Mouse (Mus musculus) neural tube, postnatal 0 days (tissue): ENCODE measurements around the gene Ugdh. TPM values are rescaled to one million over a fixed set of nuclear protein-coding genes. Genes with fewer than 3 reads are reported as not detected.

Source experiments
- polyA plus RNA-seq: library from polyadenylated mRNA; unstranded; fragments of >200 nt; fragmentation: Nextera tagmentation; extraction: Ambion mirVana; gene quantifications from 2 replicates; pipeline ENCODE4 v1.2.1, GENCODE M21; 2015

The Ugdh gene
- polyA plus RNA-seq, result 33.5 and 36.6 TPM in 2 replicates

DNA sequence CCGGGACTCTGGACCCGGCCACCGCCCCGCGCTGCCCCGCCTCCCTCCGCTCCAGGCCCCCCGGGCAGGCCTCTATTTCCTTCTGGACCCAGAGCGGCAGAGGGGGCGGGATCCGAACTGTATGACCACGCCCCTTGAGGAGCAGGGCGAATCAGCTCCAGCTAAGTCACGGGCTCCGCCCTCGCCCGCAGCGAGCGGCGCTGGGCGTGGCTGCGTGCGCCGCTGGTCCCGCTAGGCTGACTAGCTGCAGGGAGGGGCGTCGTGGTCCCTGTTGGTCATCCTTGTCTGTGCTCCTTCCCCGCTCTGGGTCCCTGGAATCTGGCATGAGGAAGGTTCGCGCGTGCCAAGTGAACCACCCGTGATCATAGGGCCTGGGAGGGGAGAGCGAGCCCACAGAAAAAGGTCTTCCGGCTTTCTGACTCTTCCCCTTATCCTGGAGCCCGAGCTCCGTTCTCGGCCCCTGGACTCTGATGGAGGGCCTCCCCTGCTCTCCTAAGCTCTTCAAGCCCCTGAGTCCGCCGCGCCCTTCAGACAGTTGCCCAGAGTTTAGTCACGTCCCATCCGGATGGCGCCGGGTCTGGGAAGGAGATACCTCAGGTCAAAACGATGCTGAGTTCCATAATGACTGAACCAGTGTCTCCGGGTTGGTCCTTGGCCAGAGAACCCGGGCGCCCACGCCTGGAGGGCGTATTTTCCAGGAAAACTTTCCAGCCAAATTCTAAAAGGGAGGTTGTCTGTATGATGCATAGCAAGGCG is at the start of gene Ugdh:
Ugdh (minus strand) TSS at position 144 of the 756 bp plus-strand sequence.

GRCm38 (mm10) chr5:65390648-65391644 is 44.8 kb downstream of the Ugdh start, which contains the start of the genes Rpl9 and Lias:
Gene Rpl9 (minus strand): TSS chr5:65391444.
Gene Lias (plus strand): TSS chr5:65391497.

Other genes starting within 250 kb of the Ugdh start
- 7.6 and 8.2 TPM in 2 replicates for gene Wdr19, start 236.3 kb downstream of the Ugdh start, polyA plus RNA-seq
- 23.6 and 31.0 TPM in 2 replicates for gene Rfc1, start 100.3 kb downstream of the Ugdh start, polyA plus RNA-seq
- gene Klb, start 87.6 kb downstream of the Ugdh start, polyA plus RNA-seq, result 0.18 and 0.19 TPM in 2 replicates
- 617 and 646 TPM in 2 replicates for gene Rpl9, start 44.5 kb downstream of the Ugdh start, polyA plus RNA-seq
- 61.6 and 62.6 TPM in 2 replicates for gene Lias, start 44.5 kb downstream of the Ugdh start, polyA plus RNA-seq
- gene Gm43552, start 56.9 kb upstream of the Ugdh start, polyA plus RNA-seq, result not detected in 2 replicates
- 215 and 233 TPM in 2 replicates for gene Smim14, start 101.2 kb upstream of the Ugdh start, polyA plus RNA-seq
- 205 TPM in 2 replicates for gene Ube2k, start 101.3 kb upstream of the Ugdh start, polyA plus RNA-seq